Mouse (Mus musculus): Measurements from ENCODE around the gene Nudt3. TPM values are rescaled to one million over a fixed set of nuclear protein-coding genes. Genes with fewer than 3 reads are reported as not detected.
A peak's percentile ranks its signal among the peaks of the same experiment; 100 is the strongest.
"Not testable (repeated sequence)": the region's sequence is repeated elsewhere in the genome, so short reads cannot be mapped to it uniquely, and the experiment has no call there.

The Nudt3 gene
- polyA plus RNA-seq, 1 experiment from 2014 or later: 70.2 TPM

- no peak for DNase-seq (ENCODE audit: low spot score)
- Histone ChIP-seq H3K4me2 (ENCODE audit: low read length) (no peak overlapping the region), H3K4me1 (replicated peaks; ENCODE audit: insufficient read depth, low read length) (no peaks in the 10 kb centered on the region), H3K4me3 (replicated peaks; ENCODE audit: low read depth, low read length) (no peak overlapping the region), H3K9ac (ENCODE audit: low read depth, low read length) (no peak overlapping the region), H3K27ac (no peak overlapping the region), H3K27me3 (ENCODE audit: insufficient read depth, low read length) (no peaks in the 10 kb centered on the region), H3K36me3 (ENCODE audit: insufficient read depth, low read length) (no peaks in the 10 kb centered on the region), H3K9me3 (replicated peaks; ENCODE audit: low read length) (no peaks in the 10 kb centered on the region)
- TF ChIP-seq CTCF (IDR thresholded peaks at IDR 0.05; ENCODE audit: low read depth): no peak
- ATAC-seq (replicated peaks; ENCODE audit: low FRiP score, low read depth): no peak
- WGBS: 26% methylated on average over 7 of the region's 7 CpGs
Measured at GRCm38 (mm10) chr17:27645807-27646206, 22.5 kb upstream of the Nudt3 start.

DNA sequence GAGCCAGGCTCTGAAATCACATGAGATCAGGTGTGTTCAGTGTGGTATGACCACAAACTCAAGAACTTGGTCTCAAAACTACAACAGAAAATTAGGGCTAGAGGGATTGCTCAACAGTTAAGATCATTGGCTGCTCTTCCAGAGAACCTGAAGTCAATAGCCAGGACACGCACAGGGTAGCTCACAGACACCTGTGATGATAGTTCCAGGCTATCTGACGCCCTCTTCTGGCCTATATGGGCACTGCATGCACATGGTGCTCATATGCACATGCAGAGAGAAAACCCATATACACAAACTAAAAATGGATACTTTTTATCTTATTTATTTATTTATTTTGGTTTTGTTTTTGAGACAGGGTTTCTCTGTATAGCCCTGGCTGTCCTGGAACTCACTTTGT is 21.3 kb upstream of the Nudt3 start:
- H3K36me3 ChIP-seq (ENCODE audit: insufficient read depth, low read length): no peaks in the 10 kb centered on the region
- no peak overlapping the region for H3K4me3 ChIP-seq (replicated peaks; ENCODE audit: low read depth, low read length)
- H3K9me3 ChIP-seq (replicated peaks; ENCODE audit: low read length): no peaks in the 10 kb centered on the region
- H3K9ac ChIP-seq (ENCODE audit: low read depth, low read length): no peak overlapping the region
- 60% methylated on average over 2 of the region's 2 CpGs for WGBS
- no peak overlapping the region for H3K27ac ChIP-seq
- no peak overlapping the region for H3K4me2 ChIP-seq (ENCODE audit: low read length)
- no peaks in the 10 kb centered on the region for H3K4me1 ChIP-seq (replicated peaks; ENCODE audit: insufficient read depth, low read length)
- ATAC-seq (replicated peaks; ENCODE audit: low FRiP score, low read depth): no peak
- TF ChIP-seq CTCF (IDR thresholded peaks at IDR 0.05; ENCODE audit: low read depth): peak; percentile 31; the same call in 1 of the 2 replicates
- no peaks in the 10 kb centered on the region for H3K27me3 ChIP-seq (ENCODE audit: insufficient read depth, low read length)
- no peak for DNase-seq (ENCODE audit: low spot score)

GRCm38 (mm10) chr17:27643756-27644155 is 20.5 kb upstream of the Nudt3 start:
- Histone ChIP-seq H3K9me3 (replicated peaks; ENCODE audit: low read length) (no peaks in the 10 kb centered on the region), H3K4me2 (ENCODE audit: low read length) (no peak overlapping the region), H3K4me1 (replicated peaks; ENCODE audit: insufficient read depth, low read length) (no peaks in the 10 kb centered on the region), H3K27ac (no peak overlapping the region), H3K9ac (ENCODE audit: low read depth, low read length) (no peak overlapping the region), H3K4me3 (replicated peaks; ENCODE audit: low read depth, low read length) (no peak overlapping the region), H3K27me3 (ENCODE audit: insufficient read depth, low read length) (no peaks in the 10 kb centered on the region), H3K36me3 (ENCODE audit: insufficient read depth, low read length) (no peaks in the 10 kb centered on the region)
- no peak for TF ChIP-seq CTCF (IDR thresholded peaks at IDR 0.05; ENCODE audit: low read depth)
- 84% methylated on average over 9 of the region's 9 CpGs for WGBS
- DNase-seq (ENCODE audit: low spot score) (no peak), ATAC-seq (replicated peaks; ENCODE audit: low FRiP score, low read depth) (no peak)

- Histone ChIP-seq H3K4me3 (replicated peaks; ENCODE audit: low read depth, low read length) (no peak overlapping the region), H3K9me3 (replicated peaks; ENCODE audit: low read length) (no peaks in the 10 kb centered on the region), H3K27me3 (ENCODE audit: insufficient read depth, low read length) (no peaks in the 10 kb centered on the region), H3K4me1 (replicated peaks; ENCODE audit: insufficient read depth, low read length) (no peaks in the 10 kb centered on the region), H3K9ac (ENCODE audit: low read depth, low read length) (no peak overlapping the region), H3K27ac (no peak overlapping the region), H3K36me3 (ENCODE audit: insufficient read depth, low read length) (no peaks in the 10 kb centered on the region), H3K4me2 (ENCODE audit: low read length) (no peak overlapping the region)
- 25% methylated on average over 6 of the region's 6 CpGs for WGBS
- no peak for ATAC-seq (replicated peaks; ENCODE audit: low FRiP score, low read depth)
- no peak for TF ChIP-seq CTCF (IDR thresholded peaks at IDR 0.05; ENCODE audit: low read depth)
- no peak for DNase-seq (ENCODE audit: low spot score)
Measured at GRCm38 (mm10) chr17:27643101-27643500, 19.8 kb upstream of the Nudt3 start.

GRCm38 (mm10) chr17:27642491-27643062 is 19.3 kb upstream of the Nudt3 start:
- Histone ChIP-seq H3K36me3 (ENCODE audit: insufficient read depth, low read length) (no peaks in the 10 kb centered on the region), H3K4me3 (replicated peaks; ENCODE audit: low read depth, low read length) (no peak overlapping the region), H3K4me2 (ENCODE audit: low read length) (no peak overlapping the region), H3K9ac (ENCODE audit: low read depth, low read length) (no peak overlapping the region), H3K27me3 (ENCODE audit: insufficient read depth, low read length) (no peaks in the 10 kb centered on the region), H3K9me3 (replicated peaks; ENCODE audit: low read length) (no peaks in the 10 kb centered on the region), H3K4me1 (replicated peaks; ENCODE audit: insufficient read depth, low read length) (no peaks in the 10 kb centered on the region), H3K27ac (no peak overlapping the region)
- no peak for TF ChIP-seq CTCF (IDR thresholded peaks at IDR 0.05; ENCODE audit: low read depth)
- DNase-seq (ENCODE audit: low spot score) (peak; percentile 86), ATAC-seq (replicated peaks; ENCODE audit: low FRiP score, low read depth) (peak; percentile 71)
- WGBS: 2% methylated on average over 12 of the region's 12 CpGs

DNA sequence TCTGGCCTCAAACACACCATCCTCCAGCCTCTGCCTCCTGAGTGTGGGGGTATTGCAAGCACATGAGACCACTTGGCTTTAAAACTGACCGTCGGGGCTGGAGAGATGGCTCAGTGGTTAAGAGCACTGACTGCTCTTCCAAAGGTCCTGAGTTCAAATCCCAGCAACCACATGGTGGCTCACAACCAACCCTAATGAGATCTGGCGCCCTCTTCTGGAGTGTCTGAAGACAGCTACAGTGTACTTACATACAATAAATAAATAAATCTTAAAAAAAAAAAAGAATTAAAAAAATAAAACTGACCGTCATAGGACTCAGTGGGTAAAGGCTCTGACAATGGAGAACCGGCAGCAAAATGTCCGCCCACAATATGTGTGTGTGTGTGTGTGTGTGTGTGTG is 16.6 kb upstream of the Nudt3 start:
- 91% methylated on average over 6 of the region's 6 CpGs for WGBS
- not testable (repeated sequence) for H3K27me3 ChIP-seq (ENCODE audit: insufficient read depth, low read length); H3K4me1 ChIP-seq (replicated peaks; ENCODE audit: insufficient read depth, low read length); DNase-seq (ENCODE audit: low spot score); H3K4me3 ChIP-seq (replicated peaks; ENCODE audit: low read depth, low read length); H3K9ac ChIP-seq (ENCODE audit: low read depth, low read length); H3K27ac ChIP-seq; H3K9me3 ChIP-seq (replicated peaks; ENCODE audit: low read length); H3K36me3 ChIP-seq (ENCODE audit: insufficient read depth, low read length); ATAC-seq (replicated peaks; ENCODE audit: low FRiP score, low read depth); H3K4me2 ChIP-seq (ENCODE audit: low read length)
- 0 out of 2 replicates have a peak, but pooled peaks have one; percentile 16 for TF ChIP-seq CTCF (IDR thresholded peaks at IDR 0.05; ENCODE audit: low read depth)

GRCm38 (mm10) chr17:27638921-27639332 is 15.6 kb upstream of the Nudt3 start:
- whole genome bisulfite sequencing: 81% methylated on average over 20 of the region's 20 CpGs
- Histone ChIP-seq H3K4me1 (replicated peaks; ENCODE audit: insufficient read depth, low read length) (peaks cover under 1% of the 10 kb centered on the region; the same call in 1 of the 2 replicates), H3K4me2 (ENCODE audit: low read length) (no peak overlapping the region), H3K9ac (ENCODE audit: low read depth, low read length) (no peak overlapping the region), H3K36me3 (ENCODE audit: insufficient read depth, low read length) (no peaks in the 10 kb centered on the region), H3K4me3 (replicated peaks; ENCODE audit: low read depth, low read length) (no peak overlapping the region), H3K9me3 (replicated peaks; ENCODE audit: low read length) (no peaks in the 10 kb centered on the region), H3K27me3 (ENCODE audit: insufficient read depth, low read length) (no peaks in the 10 kb centered on the region), H3K27ac (no peak overlapping the region)
- DNase-seq (ENCODE audit: low spot score): no peak
- no peak for ATAC-seq (replicated peaks; ENCODE audit: low FRiP score, low read depth)
- TF ChIP-seq CTCF (IDR thresholded peaks at IDR 0.05; ENCODE audit: low read depth): peak; percentile 32; the same call in 1 of the 2 replicates
